Mouse (Mus musculus) spleen, adult 2 months (tissue): ENCODE results near the gene Cdca7l. TPM values are rescaled to one million over a fixed set of nuclear protein-coding genes. Genes with fewer than 3 reads are reported as not detected.

Source experiments
- DNase-seq, 2 experiments: peaks; one replicate each; pipeline versions ENCODE4 v3.0.0 to v3.0.0-alpha.2; 2012 to 2021; ENCODE audit warnings: low spot score in 2 of 2, low read depth in 1 of 2
- H3K27ac ChIP-seq: fragments of 200-500 bp; 2 replicates; pipeline ENCODE4 v1.5.1; 2012; ENCODE audit warnings: low read length, inconsistent platforms; ENCODE audit not compliant: insufficient read depth
- H3K27me3 ChIP-seq: fragments of 200-500 bp; 2 replicates; pipeline ENCODE4 v1.6.1; 2012; ENCODE audit warnings: mild to moderate bottlenecking, moderate library complexity, low read length, inconsistent platforms; ENCODE audit not compliant: control insufficient read depth, insufficient read depth
- H3K36me3 ChIP-seq: fragments of 200-500 bp; 2 replicates; pipeline ENCODE4 v1.6.1; 2012; ENCODE audit warnings: mild to moderate bottlenecking, low read length, inconsistent platforms; ENCODE audit not compliant: control insufficient read depth, insufficient read depth
- H3K4me1 ChIP-seq: fragments of 200-500 bp; 2 replicates; pipeline ENCODE4 v1.6.1; 2011; ENCODE audit warnings: inconsistent platforms; ENCODE audit not compliant: control insufficient read depth, insufficient read depth, insufficient read length
- H3K4me3 ChIP-seq: fragments of 200-500 bp; 2 replicates; pipeline ENCODE4 v1.5.1; 2011; ENCODE audit warnings: mild to moderate bottlenecking, inconsistent platforms; ENCODE audit not compliant: insufficient read depth, insufficient read length; ENCODE audit errors: extremely low read depth
- CTCF ChIP-seq: fragments of 200-500 bp; IDR thresholded peaks from 2 replicates; pipeline ENCODE4 v1.5.1; 2011; ENCODE audit warnings: mild to moderate bottlenecking, inconsistent platforms; ENCODE audit not compliant: insufficient read depth, insufficient read length, insufficient replicate concordance; ENCODE audit errors: extremely low read depth
- POLR2A ChIP-seq: fragments of 200-500 bp; IDR thresholded peaks from 2 replicates; pipeline ENCODE4 v1.6.1; 2011; ENCODE audit warnings: low read depth, low read length, inconsistent platforms
- WGBS: fragments of 180-500 bp; shearing (Covaris S2); methylation state at CpG from one replicate; pipeline ENCODE4 v1.1.7; 2018; 5-methylcytosine and 5-hydroxymethylcytosine counted together
- polyA plus RNA-seq: library from polyadenylated mRNA; depleted of rRNA; stranded (reverse); fragments of >200 nt; gene quantifications from 2 replicates; pipeline ENCODE4 v1.2.3, GENCODE M21; 2012

Gene Cdca7l
- polyA plus RNA-seq, 1 experiment: 3.2 TPM

- no peaks in the 10 kb centered on the region for H3K36me3 ChIP-seq
- no peak overlapping the region for H3K4me3 ChIP-seq
- no peaks in the 10 kb centered on the region for H3K4me1 ChIP-seq
- no peak for DNase-seq
- TF ChIP-seq CTCF (no peak), POLR2A (no peak)
- no peak overlapping the region for H3K27ac ChIP-seq
- no peaks in the 10 kb centered on the region for H3K27me3 ChIP-seq
- WGBS: 78% methylated on average over 1 of the region's 1 CpGs
Measured at GRCm38 (mm10) chr12:117911396-117911795, 107.3 kb downstream of the Cdca7l start.

- H3K27me3 ChIP-seq: no peaks in the 10 kb centered on the region
- no peaks in the 10 kb centered on the region for H3K36me3 ChIP-seq
- 82% methylated on average over 10 of the region's 10 CpGs for WGBS
- TF ChIP-seq CTCF (no peak), POLR2A (no peak)
- no peaks in the 10 kb centered on the region for H3K4me1 ChIP-seq
- no peak for DNase-seq
- no peak overlapping the region for H3K4me3 ChIP-seq
- no peak overlapping the region for H3K27ac ChIP-seq
Measured at GRCm38 (mm10) chr12:117914613-117915245, 110.6 kb downstream of the Cdca7l start.

- H3K27ac ChIP-seq: no peak overlapping the region
- no peaks in the 10 kb centered on the region for H3K27me3 ChIP-seq
- 45% methylated on average over 10 of the region's 10 CpGs for WGBS
Measured at GRCm38 (mm10) chr12:117915826-117916588, 111.9 kb downstream of the Cdca7l start.

More at GRCm38 (mm10) chr12:117915826-117916588, 111.9 kb downstream of the Cdca7l start:
- no peaks in the 10 kb centered on the region for H3K36me3 ChIP-seq
- no peak overlapping the region for H3K4me3 ChIP-seq
- TF ChIP-seq POLR2A (no peak), CTCF (no peak)
- no peak for DNase-seq
- H3K4me1 ChIP-seq: no peaks in the 10 kb centered on the region
